Mouse (Mus musculus) common myeloid progenitor, adult 5-6 weeks (primary cell): Measurements from ENCODE around the gene Gpr1. TPM values are rescaled to one million over a fixed set of nuclear protein-coding genes. Genes with fewer than 3 reads are reported as not detected.
"Not testable (repeated sequence)": the region's sequence is repeated elsewhere in the genome, so short reads cannot be mapped to it uniquely, and the experiment has no call there.

ENCODE experiments used
- ATAC-seq: replicated peaks from 2 replicates; pipeline ENCODE4 v1.8.0; 2016; ENCODE audit warnings: low read depth, mild to moderate bottlenecking, moderate TSS enrichment, inconsistent platforms; ENCODE audit not compliant: poor library complexity, severe bottlenecking
- total RNA-seq: library from RNA; stranded (forward); fragments of 200-1000, 187-1606 nt; gene quantifications from 2 replicates; pipeline ENCODE4 v1.2.3, GENCODE M21; 2017

Gene Gpr1
- total RNA-seq, 1 experiment from 2014 or later: not detected

- ATAC-seq: no peak
These were observed 11.5 kb upstream of the Gpr1 start for GRCm38 (mm10) chr1:63225890-63226289.

- no peak for ATAC-seq
These were observed 10.7 kb upstream of the Gpr1 start for GRCm38 (mm10) chr1:63225009-63225408.

- ATAC-seq: no peak
These were observed 4.9 kb upstream of the Gpr1 start for GRCm38 (mm10) chr1:63219277-63219676.

DNA sequence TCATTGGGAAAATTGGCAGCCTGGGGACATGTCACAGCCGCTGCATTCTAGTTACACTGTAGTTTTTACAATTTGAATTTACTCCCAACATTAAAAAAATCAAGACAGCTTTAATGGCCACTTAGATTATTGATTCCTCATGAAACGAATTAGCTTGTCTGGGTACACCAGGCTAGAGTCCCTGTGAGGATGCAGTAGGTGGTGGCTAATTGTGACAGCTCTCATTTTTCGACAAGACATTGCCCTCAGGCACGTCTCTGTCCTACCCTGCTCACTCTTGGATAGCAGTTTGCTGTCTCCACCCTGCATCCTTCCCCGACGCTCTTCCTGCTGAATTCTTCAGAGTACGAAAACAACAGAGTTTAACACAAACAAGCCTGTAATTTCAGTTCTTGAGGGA, 288 bp upstream of the Gpr1 start:
- ATAC-seq: no peak

- ATAC-seq: no peak
These were observed 669 bp downstream of the Gpr1 start for GRCm38 (mm10) chr1:63213478-63214270.

DNA sequence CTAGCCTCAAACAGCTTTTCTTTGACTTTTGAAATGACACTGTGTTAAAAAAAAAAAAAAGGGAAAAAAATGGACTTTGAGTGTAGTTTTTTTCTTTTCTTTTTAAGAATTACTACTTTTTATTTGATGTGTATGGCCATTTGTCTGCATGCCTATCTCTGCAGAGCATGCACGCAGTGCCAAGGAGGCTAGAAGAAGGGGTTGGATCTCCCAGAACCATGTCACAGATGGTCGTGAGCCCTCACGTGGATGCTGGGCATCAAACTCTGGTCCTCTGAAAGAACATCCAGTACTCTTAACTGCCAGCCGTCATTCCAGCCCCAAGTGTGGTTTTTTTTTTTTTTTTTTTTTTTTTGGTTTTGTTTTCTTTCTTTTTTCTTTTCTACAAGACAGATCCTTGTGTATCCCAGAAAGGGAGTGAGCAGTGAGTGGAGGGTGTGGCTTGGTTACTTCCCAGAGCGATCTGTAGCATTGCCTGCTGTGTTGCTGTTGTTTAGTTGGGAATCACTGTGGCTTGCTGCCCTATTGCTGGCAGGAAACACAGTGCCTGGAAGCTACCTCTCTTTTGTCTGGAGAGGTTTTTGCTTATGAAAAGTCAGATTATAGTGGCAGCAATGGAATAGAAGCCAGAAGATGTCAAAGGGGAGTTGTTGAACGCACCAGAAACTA, 4.3 kb downstream of the Gpr1 start:
- ATAC-seq: no peak

DNA sequence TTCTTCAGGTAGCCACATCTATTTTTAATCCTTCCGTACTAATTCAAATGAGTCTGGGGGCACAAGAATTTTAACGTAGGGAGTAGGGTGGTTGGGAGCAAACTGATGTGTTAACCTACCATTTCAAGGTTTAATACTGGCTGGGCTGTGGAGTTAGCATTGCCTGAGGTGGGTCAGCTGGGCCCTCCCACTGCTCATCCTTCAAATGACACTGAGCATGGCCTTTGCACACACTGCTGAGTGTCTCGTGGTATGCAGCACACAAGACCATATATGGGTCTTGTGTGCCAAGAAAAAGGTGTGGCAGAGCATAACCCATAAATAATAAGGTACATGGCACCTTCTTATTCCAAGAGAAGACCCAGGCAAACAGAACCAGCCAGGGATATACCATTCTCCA, 6.7 kb downstream of the Gpr1 start:
- ATAC-seq: no peak

- no peak for ATAC-seq
These were observed 9.5 kb downstream of the Gpr1 start for GRCm38 (mm10) chr1:63204660-63205394.

GRCm38 (mm10) chr1:63203950-63204659, 10.2 kb downstream of the Gpr1 start:
- no peak for ATAC-seq

DNA sequence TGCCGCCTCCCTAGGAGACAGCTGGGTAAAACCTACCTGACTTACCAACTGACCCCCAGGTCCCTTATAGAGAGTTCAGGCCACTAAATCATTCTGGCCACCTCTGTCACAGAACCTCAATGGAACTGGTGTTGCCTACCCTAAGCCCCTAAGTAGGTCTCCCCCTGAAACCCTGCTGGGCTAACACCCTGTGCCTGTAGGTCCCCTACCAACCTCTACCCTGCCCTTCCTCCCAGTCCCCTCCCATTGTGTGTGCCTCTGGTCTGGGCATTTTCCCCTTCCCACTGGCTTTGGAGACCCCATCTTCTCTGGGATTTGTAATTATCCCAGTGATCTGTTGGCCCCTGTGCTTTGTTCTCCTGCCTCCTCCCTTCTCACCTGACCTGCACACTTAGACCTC, 10.9 kb downstream of the Gpr1 start:
- no peak for ATAC-seq

DNA sequence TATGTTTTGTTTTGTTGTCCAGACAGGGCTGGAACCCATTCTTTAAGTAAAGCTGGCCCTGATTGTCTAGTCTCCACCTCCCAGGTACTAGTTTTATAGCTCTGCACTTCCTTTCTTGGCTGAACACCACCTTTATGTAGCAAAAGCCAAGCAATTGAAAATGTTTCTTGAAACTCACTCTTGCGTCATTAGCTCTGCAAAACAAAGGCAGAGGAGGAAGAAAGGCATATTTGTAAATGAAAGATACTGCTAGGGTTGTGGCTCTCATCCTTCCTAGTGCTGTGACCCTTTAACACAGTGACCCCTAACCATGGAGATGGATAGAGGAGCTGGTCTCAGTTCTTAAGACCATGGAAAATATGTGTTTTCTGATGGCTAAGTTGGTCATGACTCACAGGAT, 12.7 kb downstream of the Gpr1 start:
- ATAC-seq: no peak

DNA sequence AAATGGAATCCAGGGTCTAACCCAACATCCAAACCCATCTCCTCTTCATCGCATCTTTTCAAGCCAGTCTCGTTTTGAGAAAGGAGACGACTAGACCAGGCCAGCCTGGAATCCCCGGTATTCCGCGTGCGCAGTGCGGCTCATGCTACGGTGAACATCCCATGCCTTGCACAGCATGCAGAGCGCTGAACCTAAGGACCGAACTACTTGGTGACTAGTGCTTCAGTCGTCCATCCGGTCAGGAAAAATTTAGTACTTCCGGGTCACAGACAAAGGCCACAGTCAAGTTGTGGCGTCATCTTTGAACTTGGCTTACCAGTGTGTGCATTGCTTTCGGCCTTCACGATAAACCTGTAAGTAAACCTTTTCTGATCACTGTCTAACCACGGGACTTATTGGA, 14.0 kb downstream of the Gpr1 start:
- no peak for ATAC-seq

GRCm38 (mm10) chr1:63199387-63199786, 15.0 kb downstream of the Gpr1 start:
- ATAC-seq: no peak

GRCm38 (mm10) chr1:63195848-63196512, 18.4 kb downstream of the Gpr1 start:
- ATAC-seq: no peak

GRCm38 (mm10) chr1:63192306-63193065, 21.9 kb downstream of the Gpr1 start:
- no peak for ATAC-seq

- ATAC-seq: no peak
These were observed 23.5 kb downstream of the Gpr1 start for GRCm38 (mm10) chr1:63190851-63191250.

DNA sequence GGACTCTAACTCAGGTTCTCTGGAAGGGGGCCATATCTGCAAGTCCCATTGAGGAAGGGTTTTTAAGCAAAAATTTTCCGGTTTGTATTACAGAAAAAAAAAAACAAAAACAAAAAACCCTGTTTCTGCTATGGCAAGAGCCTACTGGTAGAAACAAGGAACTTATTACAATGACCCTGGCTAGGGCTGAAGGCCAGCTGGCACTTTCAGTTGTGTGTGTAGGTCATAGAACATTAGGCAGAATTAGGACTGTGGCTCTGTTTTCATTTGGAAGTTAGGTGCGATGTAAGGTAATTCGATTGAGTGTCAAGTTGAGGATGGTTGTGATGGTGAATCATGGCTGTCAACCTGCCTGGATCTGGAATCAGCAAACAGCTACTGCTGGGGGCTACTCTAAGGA, 25.8 kb downstream of the Gpr1 start:
- no peak for ATAC-seq

- not testable (repeated sequence) for ATAC-seq
These were observed 28.9 kb downstream of the Gpr1 start for GRCm38 (mm10) chr1:63185430-63185829.

- no peak for ATAC-seq
These were observed 31.6 kb downstream of the Gpr1 start for GRCm38 (mm10) chr1:63182636-63183270.
